Mouse (Mus musculus): ENCODE data around the gene Baiap2.

Baiap2 gene

GRCm38 (mm10) chr11:119920668-119921067 lies 21.9 kb upstream of the Baiap2 start:
- no peak for DNase-seq (ENCODE audit: low spot score)

- no peak for DNase-seq (ENCODE audit: low spot score)
These were observed 17.4 kb upstream of the Baiap2 start for GRCm38 (mm10) chr11:119925176-119925575.

GRCm38 (mm10) chr11:119926762-119927161 lies 15.8 kb upstream of the Baiap2 start:
- DNase-seq (ENCODE audit: low spot score): no peak

GRCm38 (mm10) chr11:119928023-119928681 lies 14.4 kb upstream of the Baiap2 start:
- no peak for DNase-seq (ENCODE audit: low spot score)

- DNase-seq (ENCODE audit: low spot score): no peak
These were observed 12.8 kb upstream of the Baiap2 start for GRCm38 (mm10) chr11:119929603-119930265.

GRCm38 (mm10) chr11:119931809-119932208 lies 10.8 kb upstream of the Baiap2 start:
- no peak for DNase-seq (ENCODE audit: low spot score)

- DNase-seq (ENCODE audit: low spot score): no peak
These were observed 9.4 kb upstream of the Baiap2 start for GRCm38 (mm10) chr11:119933142-119933541.

GRCm38 (mm10) chr11:119933819-119934583 lies 8.6 kb upstream of the Baiap2 start:
- DNase-seq (ENCODE audit: low spot score): no peak

- DNase-seq (ENCODE audit: low spot score): no peak
These were observed 7.8 kb upstream of the Baiap2 start for GRCm38 (mm10) chr11:119934773-119935172.

- DNase-seq (ENCODE audit: low spot score): no peak
These were observed 7.1 kb upstream of the Baiap2 start for GRCm38 (mm10) chr11:119935457-119935856.

GRCm38 (mm10) chr11:119936456-119936855 lies 6.1 kb upstream of the Baiap2 start:
- no peak for DNase-seq (ENCODE audit: low spot score)

GRCm38 (mm10) chr11:119937216-119937615 lies 5.3 kb upstream of the Baiap2 start:
- DNase-seq (ENCODE audit: low spot score): no peak

GRCm38 (mm10) chr11:119937772-119938502 lies 4.6 kb upstream of the Baiap2 start:
- no peak for DNase-seq (ENCODE audit: low spot score)

GRCm38 (mm10) chr11:119939073-119939710 lies 3.4 kb upstream of the Baiap2 start:
- DNase-seq (ENCODE audit: low spot score): no peak

- no peak for DNase-seq (ENCODE audit: low spot score)
These were observed 2.9 kb upstream of the Baiap2 start for GRCm38 (mm10) chr11:119939711-119940106.

- no peak for DNase-seq (ENCODE audit: low spot score)
These were observed 2.4 kb upstream of the Baiap2 start for GRCm38 (mm10) chr11:119940142-119940541.

GRCm38 (mm10) chr11:119941794-119942193 lies 769 bp upstream of the Baiap2 start:
- DNase-seq (ENCODE audit: low spot score): no peak

GRCm38 (mm10) chr11:119942201-119942726 lies 299 bp upstream of the Baiap2 start:
- DNase-seq (ENCODE audit: low spot score): no peak

GRCm38 (mm10) chr11:119943428-119943988 lies 945 bp downstream of the Baiap2 start:
- DNase-seq (ENCODE audit: low spot score): no peak

GRCm38 (mm10) chr11:119945343-119945742 lies 2.8 kb downstream of the Baiap2 start:
- DNase-seq (ENCODE audit: low spot score): no peak

- DNase-seq (ENCODE audit: low spot score): no peak
These were observed 4.9 kb downstream of the Baiap2 start for GRCm38 (mm10) chr11:119947426-119947825.

All from urinary bladder, postnatal 10 days (tissue).